In the genomic region with DNA sequence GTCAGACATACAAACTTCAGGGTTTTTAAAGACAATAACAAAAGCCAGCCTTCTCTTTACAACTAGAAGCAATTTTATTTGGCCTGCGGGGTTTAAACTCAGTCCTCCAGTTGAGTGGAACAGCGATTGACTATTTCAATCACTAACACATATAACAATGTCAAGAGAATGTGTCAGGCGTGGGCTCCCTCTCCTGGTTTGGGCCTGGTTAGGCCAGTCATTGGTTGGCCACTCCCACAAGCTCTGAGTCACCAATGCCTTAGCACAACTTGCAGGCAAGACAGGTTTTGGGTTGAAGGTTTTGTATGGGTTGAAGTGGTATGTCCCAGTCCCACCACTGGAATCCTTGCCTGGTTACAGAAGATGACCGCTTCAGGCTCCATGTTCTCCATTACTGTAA, we compare ENCODE assay signal across 8 mouse cellular contexts. TPM values are rescaled to one million over a fixed set of nuclear protein-coding genes. Genes with fewer than 3 reads are reported as not detected.
DNase-seq lines count a peak whose midpoint lies in the region; ATAC-seq and TF ChIP-seq lines count a peak whose summit lies in the region.

No protein-coding gene starts in this region.

- no peak overlapping the region for H3K27ac ChIP-seq in embryonic facial prominence, embryonic 11.5 days (replicated peaks; ENCODE audit: low read depth, low read length)
- H3K27ac ChIP-seq in embryonic facial prominence, embryonic 10.5 days (replicated peaks), result no peak overlapping the region

- no peak overlapping the region for H3K4me3 ChIP-seq in embryonic facial prominence, embryonic 11.5 days (ENCODE audit: low read depth, low read length)
- no peak overlapping the region for H3K4me3 ChIP-seq in embryonic facial prominence, embryonic 10.5 days
- no peak overlapping the region for H3K4me3 ChIP-seq in lung, adult 2 months (replicated peaks; ENCODE audit: extremely low read depth, low read depth, low read length)

- H3K4me1 ChIP-seq in embryonic facial prominence, embryonic 11.5 days (ENCODE audit: control insufficient read depth, insufficient read depth, low read length), result no peaks in the 10 kb centered on the region
- H3K4me1 ChIP-seq in embryonic facial prominence, embryonic 10.5 days, result no peaks in the 10 kb centered on the region
- H3K4me1 ChIP-seq in lung, adult 2 months (ENCODE audit: control insufficient read depth, insufficient read depth, low read length), result no peaks in the 10 kb centered on the region

- no peak for TF ChIP-seq POLR2A in lung, adult 2 months (IDR thresholded peaks at IDR 0.05; ENCODE audit: borderline replicate concordance, extremely low read depth, low read depth, low read length)

- ATAC-seq in embryonic facial prominence, embryonic 11.5 days (replicated peaks; ENCODE audit: insufficient number of reproducible peaks, low FRiP score, low TSS enrichment, low read depth), result no peak
- ATAC-seq in erythroid progenitor cell, adult 5-6 weeks (replicated peaks; ENCODE audit: low FRiP score, poor library complexity, severe bottlenecking), result peak; percentile 42; the same call in 1 of the 2 replicates
- no peak for ATAC-seq in monocyte, adult 5-6 weeks (replicated peaks; ENCODE audit: insufficient number of reproducible peaks, low FRiP score, low TSS enrichment, poor library complexity, severe bottlenecking)
- ATAC-seq in activated CD4-positive, CD25-positive, alpha-beta regulatory T cell, adult 4 months, result no peak

- no peaks in the 10 kb centered on the region for H3K36me3 ChIP-seq in embryonic facial prominence, embryonic 11.5 days (replicated peaks; ENCODE audit: control insufficient read depth, insufficient read depth, low read depth, low read length)
- H3K36me3 ChIP-seq in embryonic facial prominence, embryonic 10.5 days (replicated peaks), result no peaks in the 10 kb centered on the region

- H3K9me3 ChIP-seq in embryonic facial prominence, embryonic 11.5 days (replicated peaks; ENCODE audit: control insufficient read depth, low read length), result no peaks in the 10 kb centered on the region
- H3K9me3 ChIP-seq in embryonic facial prominence, embryonic 10.5 days, result peaks cover 2% of the 10 kb centered on the region; the same call in 1 of the 2 replicates

- no peak overlapping the region for H3K9ac ChIP-seq in embryonic facial prominence, embryonic 11.5 days (replicated peaks; ENCODE audit: low read length)

- TF ChIP-seq CTCF in lung, adult 2 months (IDR thresholded peaks at IDR 0.05; ENCODE audit: insufficient read depth, low read length), result peak; percentile 57; the same call in 1 of the 2 replicates

- no peaks in the 10 kb centered on the region for H3K27me3 ChIP-seq in embryonic facial prominence, embryonic 11.5 days (ENCODE audit: control insufficient read depth, insufficient read depth, low read length)
- H3K27me3 ChIP-seq in embryonic facial prominence, embryonic 10.5 days (replicated peaks; ENCODE audit: low read depth, poor library complexity, severe bottlenecking), result no peaks in the 10 kb centered on the region

- WGBS in embryonic facial prominence, embryonic 11.5 days, result 75% methylated on average over 4 of the region's 4 CpGs
- WGBS in embryonic facial prominence, embryonic 10.5 days, result 71% methylated on average over 4 of the region's 4 CpGs
- WGBS in lung, adult 2 months, result 61% methylated on average over 4 of the region's 4 CpGs

- DNase-seq in embryonic facial prominence, embryonic 11.5 days (ENCODE audit: low spot score), result peak; percentile 30
- DNase-seq in embryonic facial prominence, embryonic 10.5 days (ENCODE audit: low spot score), result no peak
- peak; percentile 47 to 57 for DNase-seq in urinary bladder, adult 18-20 months (ENCODE audit: low spot score in 2 of 2)
- DNase-seq in urinary bladder, postnatal 4 days (ENCODE audit: low spot score in 2 of 2), result no peak
- peak; percentile 18 for DNase-seq in lung, adult 2 months

- no peak overlapping the region for H3K4me2 ChIP-seq in embryonic facial prominence, embryonic 11.5 days (ENCODE audit: low read depth, low read length)

RNA-seq across cellular contexts. Expression of gene Ramac, which starts 18.6 kb away (rescaled TPM):
- polyA plus RNA-seq in embryonic facial prominence, embryonic 11.5 days (2014; fragmentation: Nextera tagmentation; extraction: Ambion mirVana), result 143 and 151 TPM in 2 replicates
- 127 and 130 TPM in 2 replicates for polyA plus RNA-seq in embryonic facial prominence, embryonic 10.5 days (2016; fragmentation: Nextera tagmentation; extraction: Ambion mirVana)
- total RNA-seq in erythroid progenitor cell, adult 5-6 weeks (2015; ENCODE audit: low replicate concordance), result 18.4 and 39.3 TPM in 2 replicates
- total RNA-seq in erythroid progenitor cell, adult 5-6 weeks (2017; ENCODE audit: low replicate concordance), result 17.5 and 44.7 TPM in 2 replicates
- polyA plus RNA-seq in lung, adult 2 months (2012; rRNA removed), result 7.6 and 13.6 TPM in 2 replicates
- total RNA-seq in monocyte, adult 5-6 weeks (2017), result 111 to 183 TPM (median 145 TPM) in 3 replicates
- polyA plus RNA-seq in activated CD4-positive, CD25-positive, alpha-beta regulatory T cell, adult 4 months (2017; shearing (Covaris generic)), result 100 to 1,000 TPM; 159 to 170 TPM

RNA-seq across cellular contexts. Expression of gene Homer2, which starts 36.8 kb away (rescaled TPM):
- polyA plus RNA-seq in embryonic facial prominence, embryonic 11.5 days (2014; fragmentation: Nextera tagmentation; extraction: Ambion mirVana), result 21.0 and 24.4 TPM in 2 replicates
- 12.2 and 14.6 TPM in 2 replicates for polyA plus RNA-seq in embryonic facial prominence, embryonic 10.5 days (2016; fragmentation: Nextera tagmentation; extraction: Ambion mirVana)
- 4.6 TPM in 1 of 2 replicates, not detected in the other for total RNA-seq in erythroid progenitor cell, adult 5-6 weeks (2015; ENCODE audit: low replicate concordance)
- total RNA-seq in erythroid progenitor cell, adult 5-6 weeks (2017; ENCODE audit: low replicate concordance), result 1.1 and 1.5 TPM in 2 replicates
- 2.2 and 2.8 TPM in 2 replicates for polyA plus RNA-seq in lung, adult 2 months (2012; rRNA removed)
- 0.29 TPM in 1 of 3 replicates, not detected in the others for total RNA-seq in monocyte, adult 5-6 weeks (2017)
- polyA plus RNA-seq in activated CD4-positive, CD25-positive, alpha-beta regulatory T cell, adult 4 months (2017; shearing (Covaris generic)), result under 1 TPM in 1 of 2 experiments, not detected in 1; 0.41 TPM

RNA-seq across cellular contexts. Expression of gene 3110040N11Rik, which starts 45.1 kb away (rescaled TPM):
- polyA plus RNA-seq in embryonic facial prominence, embryonic 11.5 days (2014; fragmentation: Nextera tagmentation; extraction: Ambion mirVana), result 47.3 and 58.5 TPM in 2 replicates
- polyA plus RNA-seq in embryonic facial prominence, embryonic 10.5 days (2016; fragmentation: Nextera tagmentation; extraction: Ambion mirVana), result 42.6 and 50.2 TPM in 2 replicates
- 5.0 TPM in 1 of 2 replicates, not detected in the other for total RNA-seq in erythroid progenitor cell, adult 5-6 weeks (2015; ENCODE audit: low replicate concordance)
- total RNA-seq in erythroid progenitor cell, adult 5-6 weeks (2017; ENCODE audit: low replicate concordance), result 3.9 and 19.0 TPM in 2 replicates
- 12.4 and 17.5 TPM in 2 replicates for polyA plus RNA-seq in lung, adult 2 months (2012; rRNA removed)
- total RNA-seq in monocyte, adult 5-6 weeks (2017), result 24.4 to 67.1 TPM (median 60.9 TPM) in 3 replicates
- 10 to 100 TPM; 71.6 to 82.9 TPM for polyA plus RNA-seq in activated CD4-positive, CD25-positive, alpha-beta regulatory T cell, adult 4 months (2017; shearing (Covaris generic))

Comparison
In these comparisons a context has a peak if more than half of its experiments do, and no peak if none do; other contexts are left out.
1. DNase-seq: peak in embryonic facial prominence, embryonic 11.5 days (single experiment), urinary bladder, adult 18-20 months (2 of 2) and lung, adult 2 months (single experiment); none in embryonic facial prominence, embryonic 10.5 days (single experiment) and urinary bladder, postnatal 4 days (0 of 2).